Mouse (Mus musculus) hindbrain, embryonic 13.5 days (tissue): ENCODE measurements around the gene Man1a. TPM values are rescaled to one million over a fixed set of nuclear protein-coding genes. Genes with fewer than 3 reads are reported as not detected.
A peak's percentile ranks its signal among the peaks of the same experiment; 100 is the strongest.

Experiments
- ATAC-seq: fragments of 200-750 bp; cut with Nextera tagmentation; 2 replicates; pipeline ENCODE4 v1.8.0; 2017; ENCODE audit warnings: moderate TSS enrichment; ENCODE audit not compliant: low FRiP score
- H3K27ac ChIP-seq: fragments of 300-500 bp; sonication (generic); 2 replicates; pipeline ENCODE4 v1.5.1; 2015; ENCODE audit warnings: inconsistent platforms, mild to moderate bottlenecking, moderate library complexity
- H3K27me3 ChIP-seq: fragments of 300-500 bp; sonication (generic); 2 replicates; pipeline ENCODE4 v1.6.1; 2015; ENCODE audit warnings: mild to moderate bottlenecking, inconsistent platforms
- H3K36me3 ChIP-seq: fragments of 300-500 bp; sonication (generic); 2 replicates; pipeline ENCODE4 v1.6.1; 2015; ENCODE audit warnings: mild to moderate bottlenecking, inconsistent platforms
- H3K4me1 ChIP-seq: fragments of 300-500 bp; sonication (generic); replicated peaks from 2 replicates; pipeline ENCODE4 v1.6.1; 2015; ENCODE audit warnings: inconsistent platforms
- H3K4me2 ChIP-seq: fragments of 300-500 bp; sonication (generic); 2 replicates; pipeline ENCODE4 v1.6.1; 2015; ENCODE audit warnings: inconsistent platforms, mild to moderate bottlenecking, moderate library complexity
- H3K4me3 ChIP-seq: fragments of 300-500 bp; sonication (generic); 2 replicates; pipeline ENCODE4 v1.5.1; 2015; ENCODE audit warnings: mild to moderate bottlenecking, inconsistent platforms
- H3K9ac ChIP-seq: fragments of 300-500 bp; sonication (generic); 2 replicates; pipeline ENCODE4 v1.6.1; 2015; ENCODE audit warnings: mild to moderate bottlenecking, inconsistent platforms
- H3K9me3 ChIP-seq: fragments of 300-500 bp; sonication (generic); 2 replicates; pipeline ENCODE4 v1.6.1; 2016; ENCODE audit warnings: inconsistent platforms
- WGBS: fragments of 180-500 bp; shearing (Covaris S2); methylation state at CpG from one replicate; pipeline ENCODE4 v1.1.7; 2015; 5-methylcytosine and 5-hydroxymethylcytosine counted together
- polyA plus RNA-seq: library from polyadenylated mRNA; unstranded; fragments of >200 nt; fragmentation: Nextera tagmentation; extraction: Ambion mirVana; gene quantifications from 2 replicates; pipeline ENCODE4 v1.2.1, GENCODE M21; 2015

Gene Man1a
- 3.4 and 3.5 TPM in 2 replicates for polyA plus RNA-seq

GRCm38 (mm10) chr10:54076420-54076819, at the start of gene Man1a:
Gene Man1a (minus strand): TSS chr10:54076609.
- 11% methylated on average over 4 of the region's 4 CpGs for WGBS
- peaks cover 24% of the 10 kb centered on the region for H3K27me3 ChIP-seq
- no peaks in the 10 kb centered on the region for H3K36me3 ChIP-seq
- peak within 1 kb of the TSS; percentile 80 for H3K9ac ChIP-seq
- no peaks in the 10 kb centered on the region for H3K9me3 ChIP-seq
- peak within 1 kb of the TSS; percentile 100 for H3K4me2 ChIP-seq
- ATAC-seq = no peak
- no peak within 1 kb of the TSS for H3K27ac ChIP-seq
- H3K4me3 ChIP-seq = peak within 1 kb of the TSS; percentile 82
- H3K4me1 ChIP-seq = peaks cover 28% of the 10 kb centered on the region

- Histone ChIP-seq H3K4me3 (no peak overlapping the region), H3K4me2 (no peak overlapping the region), H3K36me3 (no peaks in the 10 kb centered on the region), H3K9me3 (no peaks in the 10 kb centered on the region), H3K4me1 (no peaks in the 10 kb centered on the region), H3K9ac (no peak overlapping the region), H3K27ac (no peak overlapping the region), H3K27me3 (no peaks in the 10 kb centered on the region)
- WGBS = 93% methylated on average over 4 of the region's 4 CpGs
- no peak for ATAC-seq
These were observed 45.4 kb upstream of the Man1a start for GRCm38 (mm10) chr10:54121816-54122215.

- Histone ChIP-seq H3K27me3 (no peaks in the 10 kb centered on the region), H3K27ac (no peak overlapping the region), H3K4me1 (no peaks in the 10 kb centered on the region), H3K9ac (no peak overlapping the region), H3K4me2 (no peak overlapping the region), H3K9me3 (no peaks in the 10 kb centered on the region), H3K4me3 (no peak overlapping the region), H3K36me3 (no peaks in the 10 kb centered on the region)
- WGBS = 90% methylated on average over 2 of the region's 2 CpGs
- ATAC-seq = no peak
These were observed 44.0 kb upstream of the Man1a start for GRCm38 (mm10) chr10:54120375-54120774.

- Histone ChIP-seq H3K27me3 (no peaks in the 10 kb centered on the region), H3K4me3 (no peak overlapping the region), H3K4me1 (no peaks in the 10 kb centered on the region), H3K36me3 (no peaks in the 10 kb centered on the region), H3K4me2 (no peak overlapping the region), H3K9ac (no peak overlapping the region), H3K9me3 (no peaks in the 10 kb centered on the region), H3K27ac (no peak overlapping the region)
- 89% methylated on average over 2 of the region's 2 CpGs for whole genome bisulfite sequencing
- no peak for ATAC-seq
These were observed 42.9 kb upstream of the Man1a start for GRCm38 (mm10) chr10:54119303-54119702.

GRCm38 (mm10) chr10:54118223-54118912, 42.0 kb upstream of the Man1a start:
- no peaks in the 10 kb centered on the region for H3K36me3 ChIP-seq
- no peak overlapping the region for H3K4me2 ChIP-seq
- no peaks in the 10 kb centered on the region for H3K27me3 ChIP-seq
- no peak overlapping the region for H3K9ac ChIP-seq
- H3K4me1 ChIP-seq = no peaks in the 10 kb centered on the region
- no peak overlapping the region for H3K4me3 ChIP-seq
- 77% methylated on average over 4 of the region's 4 CpGs for WGBS
- ATAC-seq = no peak
- H3K27ac ChIP-seq = no peak overlapping the region
- H3K9me3 ChIP-seq = no peaks in the 10 kb centered on the region

- Histone ChIP-seq H3K4me1 (no peaks in the 10 kb centered on the region), H3K27me3 (no peaks in the 10 kb centered on the region), H3K9ac (no peak overlapping the region), H3K9me3 (no peaks in the 10 kb centered on the region), H3K4me3 (no peak overlapping the region), H3K36me3 (no peaks in the 10 kb centered on the region), H3K27ac (no peak overlapping the region), H3K4me2 (no peak overlapping the region)
- no peak for ATAC-seq
- 79% methylated on average over 4 of the region's 4 CpGs for WGBS
These were observed 41.4 kb upstream of the Man1a start for GRCm38 (mm10) chr10:54117763-54118162.

- Histone ChIP-seq H3K9ac (no peak overlapping the region), H3K4me1 (no peaks in the 10 kb centered on the region), H3K36me3 (no peaks in the 10 kb centered on the region), H3K4me2 (no peak overlapping the region), H3K4me3 (no peak overlapping the region), H3K27me3 (no peaks in the 10 kb centered on the region), H3K9me3 (no peaks in the 10 kb centered on the region), H3K27ac (no peak overlapping the region)
- 86% methylated on average over 4 of the region's 4 CpGs for WGBS
- no peak for ATAC-seq
These were observed 27.3 kb upstream of the Man1a start for GRCm38 (mm10) chr10:54103671-54104070.

- ATAC-seq = no peak
- no peak overlapping the region for H3K4me3 ChIP-seq
- H3K9ac ChIP-seq = no peak overlapping the region
- H3K4me1 ChIP-seq = no peaks in the 10 kb centered on the region
- no peak overlapping the region for H3K27ac ChIP-seq
- no peaks in the 10 kb centered on the region for H3K36me3 ChIP-seq
- no peaks in the 10 kb centered on the region for H3K27me3 ChIP-seq
- no peaks in the 10 kb centered on the region for H3K9me3 ChIP-seq
- no peak overlapping the region for H3K4me2 ChIP-seq
These were observed 15.7 kb upstream of the Man1a start for GRCm38 (mm10) chr10:54092081-54092480.

GRCm38 (mm10) chr10:54089923-54090322, 13.5 kb upstream of the Man1a start:
- Histone ChIP-seq H3K27ac (no peak overlapping the region), H3K9me3 (no peaks in the 10 kb centered on the region), H3K9ac (no peak overlapping the region), H3K4me3 (no peak overlapping the region), H3K4me1 (no peaks in the 10 kb centered on the region), H3K4me2 (no peak overlapping the region), H3K27me3 (no peaks in the 10 kb centered on the region), H3K36me3 (no peaks in the 10 kb centered on the region)
- 92% methylated on average over 6 of the region's 6 CpGs for WGBS
- no peak for ATAC-seq

- Histone ChIP-seq H3K9ac (no peak overlapping the region), H3K4me1 (no peaks in the 10 kb centered on the region), H3K4me3 (no peak overlapping the region), H3K4me2 (no peak overlapping the region), H3K36me3 (no peaks in the 10 kb centered on the region), H3K27ac (no peak overlapping the region), H3K27me3 (no peaks in the 10 kb centered on the region), H3K9me3 (no peaks in the 10 kb centered on the region)
- ATAC-seq = no peak
- WGBS = 80% methylated on average over 3 of the region's 3 CpGs
These were observed 10.9 kb upstream of the Man1a start for GRCm38 (mm10) chr10:54087346-54087745.

- no peak overlapping the region for H3K4me2 ChIP-seq
- no peaks in the 10 kb centered on the region for H3K27me3 ChIP-seq
- no peaks in the 10 kb centered on the region for H3K4me1 ChIP-seq
- no peaks in the 10 kb centered on the region for H3K36me3 ChIP-seq
- 85% methylated on average over 2 of the region's 2 CpGs for WGBS
- ATAC-seq = no peak
- H3K4me3 ChIP-seq = no peak overlapping the region
- H3K9ac ChIP-seq = no peak overlapping the region
- H3K9me3 ChIP-seq = no peaks in the 10 kb centered on the region
- no peak overlapping the region for H3K27ac ChIP-seq
These were observed 8.7 kb upstream of the Man1a start for GRCm38 (mm10) chr10:54085073-54085472.

GRCm38 (mm10) chr10:54077005-54077404, 596 bp upstream of the Man1a start:
- Histone ChIP-seq H3K36me3 (no peaks in the 10 kb centered on the region), H3K4me1 (peaks cover 28% of the 10 kb centered on the region), H3K9me3 (no peaks in the 10 kb centered on the region), H3K27me3 (peaks cover 24% of the 10 kb centered on the region), H3K27ac (no peak overlapping the region), H3K9ac (no peak overlapping the region), H3K4me2 (no peak overlapping the region), H3K4me3 (no peak overlapping the region)
- WGBS = 63% methylated on average over 3 of the region's 3 CpGs
- no peak for ATAC-seq

GRCm38 (mm10) chr10:54075441-54076010, 883 bp downstream of the Man1a start:
- Histone ChIP-seq H3K27me3 (peaks cover 24% of the 10 kb centered on the region), H3K36me3 (no peaks in the 10 kb centered on the region), H3K4me1 (peaks cover 28% of the 10 kb centered on the region), H3K4me2 (peak overlapping the region; percentile 100), H3K4me3 (peak overlapping the region; percentile 82), H3K9me3 (no peaks in the 10 kb centered on the region), H3K9ac (peak overlapping the region; percentile 80), H3K27ac (no peak overlapping the region)
- WGBS = under 1% methylated on average over 68 of the region's 68 CpGs
- peak; percentile 97 for ATAC-seq
